Mouse (Mus musculus): Measurements from ENCODE around the gene Olfr1467. TPM values are rescaled to one million over a fixed set of nuclear protein-coding genes. Genes with fewer than 3 reads are reported as not detected.

Olfr1467 gene
- not detected for total RNA-seq (2021)
- polyA plus RNA-seq (2012; rRNA removed): not detected in 2 replicates
- long read RNA-seq: 0 reads

DNA sequence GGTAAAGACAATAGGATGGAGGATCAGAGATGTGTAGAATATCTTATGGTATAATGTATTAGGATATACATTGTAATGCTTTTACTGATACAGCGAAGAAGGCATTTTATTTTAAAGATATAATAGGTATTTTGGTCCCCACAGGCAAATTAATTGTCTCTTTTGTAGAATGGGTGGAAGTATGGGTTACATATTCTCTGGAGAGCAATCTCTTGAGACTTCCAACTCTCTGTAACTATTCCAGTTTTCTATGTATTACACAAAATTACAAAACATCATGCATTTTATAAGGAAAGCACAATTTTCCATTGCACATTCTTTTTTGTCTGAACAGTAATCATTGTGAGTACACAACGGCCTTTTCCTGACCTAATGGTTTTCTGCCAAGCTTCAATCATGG is at the start of gene Olfr1467:
Gene Olfr1467 (plus strand): TSS at position 301 of the 400 bp plus-strand sequence.
- 48% methylated on average over 2 of the region's 2 CpGs for whole genome bisulfite sequencing
- no peaks in the 10 kb centered on the region for H3K4me1 ChIP-seq (ENCODE audit: control insufficient read depth, insufficient read depth, low read length)
- H3K36me3 ChIP-seq (ENCODE audit: control insufficient read depth, insufficient read depth, low read length): no peaks in the 10 kb centered on the region
- no peaks in the 10 kb centered on the region for H3K79me2 ChIP-seq (replicated peaks; ENCODE audit: control insufficient read depth, insufficient read depth, low read length)
- H3K9ac ChIP-seq (ENCODE audit: low read depth, low read length): no peak within 1 kb of the TSS
- no peaks in the 10 kb centered on the region for H3K27me3 ChIP-seq (ENCODE audit: control insufficient read depth, insufficient read depth, low read length)
- intact Hi-C loops (cut with DNase I): no loop called here
- no peak for TF ChIP-seq EP300 (IDR thresholded peaks at IDR 0.05; ENCODE audit: insufficient read depth, low read depth, low read length)
- TF ChIP-seq POLR2A (IDR thresholded peaks at IDR 0.05; ENCODE audit: insufficient read depth, low read depth, low read length): no peak
- TF ChIP-seq CTCF (IDR thresholded peaks at IDR 0.05): no peak
- no peak within 1 kb of the TSS for H3K4me3 ChIP-seq
- H3K27ac ChIP-seq: no peak within 1 kb of the TSS
- no peak for DNase-seq

- no peak for DNase-seq
- H3K4me1 ChIP-seq (ENCODE audit: control insufficient read depth, insufficient read depth, low read length): no peaks in the 10 kb centered on the region
- intact Hi-C loops (cut with DNase I): loop anchor here (5.0 kb wide), 1 partner anchor 33 kb away; no protein-coding TSS in a partner anchor
- no peaks in the 10 kb centered on the region for H3K79me2 ChIP-seq (replicated peaks; ENCODE audit: control insufficient read depth, insufficient read depth, low read length)
- H3K9ac ChIP-seq (ENCODE audit: low read depth, low read length): no peak within 1 kb of the TSS
- TF ChIP-seq EP300 (IDR thresholded peaks at IDR 0.05; ENCODE audit: insufficient read depth, low read depth, low read length): no peak
- TF ChIP-seq CTCF (IDR thresholded peaks at IDR 0.05): no peak
- TF ChIP-seq POLR2A (IDR thresholded peaks at IDR 0.05; ENCODE audit: insufficient read depth, low read depth, low read length): no peak
- H3K4me3 ChIP-seq: no peak within 1 kb of the TSS
- no peaks in the 10 kb centered on the region for H3K27me3 ChIP-seq (ENCODE audit: control insufficient read depth, insufficient read depth, low read length)
- H3K36me3 ChIP-seq (ENCODE audit: control insufficient read depth, insufficient read depth, low read length): no peaks in the 10 kb centered on the region
- no peak within 1 kb of the TSS for H3K27ac ChIP-seq
These were observed 46.6 kb upstream of the Olfr1467 start, which contains the start of gene Olfr1465 for GRCm38 (mm10) chr19:13315441-13315840. Gene Olfr1465 (minus strand): TSS chr19:13315541.

- Histone ChIP-seq H3K9ac (ENCODE audit: low read depth, low read length) (no peak within 1 kb of the TSS), H3K27me3 (ENCODE audit: control insufficient read depth, insufficient read depth, low read length) (no peaks in the 10 kb centered on the region), H3K4me3 (no peak within 1 kb of the TSS), H3K36me3 (ENCODE audit: control insufficient read depth, insufficient read depth, low read length) (no peaks in the 10 kb centered on the region), H3K79me2 (replicated peaks; ENCODE audit: control insufficient read depth, insufficient read depth, low read length) (no peaks in the 10 kb centered on the region), H3K27ac (no peak within 1 kb of the TSS), H3K4me1 (ENCODE audit: control insufficient read depth, insufficient read depth, low read length) (no peaks in the 10 kb centered on the region)
- WGBS: 78% methylated on average over 2 of the region's 2 CpGs
- no peak for DNase-seq
- intact Hi-C loops (cut with DNase I): no loop called here
- TF ChIP-seq POLR2A (IDR thresholded peaks at IDR 0.05; ENCODE audit: insufficient read depth, low read depth, low read length) (no peak), CTCF (IDR thresholded peaks at IDR 0.05) (no peak), EP300 (IDR thresholded peaks at IDR 0.05; ENCODE audit: insufficient read depth, low read depth, low read length) (no peak)
These were observed 23.5 kb upstream of the Olfr1467 start, which contains the start of gene Olfr1466 for GRCm38 (mm10) chr19:13338562-13338961. Gene Olfr1466 (plus strand): TSS chr19:13338862.

DNA sequence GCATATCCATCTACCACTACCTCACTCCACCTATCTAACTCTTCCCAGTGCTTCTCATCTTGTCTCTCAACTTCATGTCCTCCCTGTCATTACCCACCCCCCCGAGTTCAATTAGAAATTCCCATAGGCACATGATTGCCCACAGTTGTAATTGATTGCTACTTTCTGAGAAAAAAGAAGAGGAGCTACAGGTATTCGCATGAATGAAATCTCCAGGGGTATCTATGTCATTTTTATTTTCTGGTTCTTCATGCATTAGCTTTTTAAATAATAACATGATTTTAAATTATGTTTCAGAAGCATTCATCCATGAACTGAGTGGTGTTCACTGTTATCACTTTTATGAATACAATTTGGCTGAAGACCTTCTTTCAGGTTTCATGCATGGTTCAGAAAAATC is 45.5 kb downstream of the Olfr1467 start, which contains the start of gene Olfr1469:
Gene Olfr1469 (plus strand): TSS at position 301 of the 400 bp plus-strand sequence.
- Histone ChIP-seq H3K4me1 (ENCODE audit: control insufficient read depth, insufficient read depth, low read length) (no peaks in the 10 kb centered on the region), H3K4me3 (no peak within 1 kb of the TSS), H3K27me3 (ENCODE audit: control insufficient read depth, insufficient read depth, low read length) (no peaks in the 10 kb centered on the region), H3K27ac (no peak within 1 kb of the TSS), H3K36me3 (ENCODE audit: control insufficient read depth, insufficient read depth, low read length) (no peaks in the 10 kb centered on the region), H3K9ac (ENCODE audit: low read depth, low read length) (no peak within 1 kb of the TSS), H3K79me2 (replicated peaks; ENCODE audit: control insufficient read depth, insufficient read depth, low read length) (no peaks in the 10 kb centered on the region)
- intact Hi-C loops (cut with DNase I): no loop called here
- DNase-seq: no peak
- TF ChIP-seq CTCF (IDR thresholded peaks at IDR 0.05) (no peak), POLR2A (IDR thresholded peaks at IDR 0.05; ENCODE audit: insufficient read depth, low read depth, low read length) (no peak), EP300 (IDR thresholded peaks at IDR 0.05; ENCODE audit: insufficient read depth, low read depth, low read length) (no peak)
- WGBS: 46% methylated on average over 2 of the region's 2 CpGs

Other genes with a start within 250 kb of the Olfr1467 start
- not detected for gene Olfr1459, start 212.7 kb upstream of the Olfr1467 start, total RNA-seq (2021)
- gene Olfr1459, start 212.7 kb upstream of the Olfr1467 start, polyA plus RNA-seq (2012; rRNA removed): not detected in 2 replicates
- gene Olfr1461, start 199.2 kb upstream of the Olfr1467 start, total RNA-seq (2021): not detected
- gene Olfr1461, start 199.2 kb upstream of the Olfr1467 start, polyA plus RNA-seq (2012; rRNA removed): not detected in 2 replicates
- gene Olfr1462, start 176.5 kb upstream of the Olfr1467 start, total RNA-seq (2021): not detected
- gene Olfr1462, start 176.5 kb upstream of the Olfr1467 start, polyA plus RNA-seq (2012; rRNA removed): not detected in 2 replicates
- gene Olfr1463, start 130.9 kb upstream of the Olfr1467 start, total RNA-seq (2021): not detected
- gene Olfr1463, start 130.9 kb upstream of the Olfr1467 start, polyA plus RNA-seq (2012; rRNA removed): not detected in 2 replicates
- not detected for gene Olfr1465, start 46.7 kb upstream of the Olfr1467 start, total RNA-seq (2021)
- gene Olfr1465, start 46.7 kb upstream of the Olfr1467 start, polyA plus RNA-seq (2012; rRNA removed): not detected in 2 replicates
- not detected for gene Olfr1466, start 23.4 kb upstream of the Olfr1467 start, total RNA-seq (2021)
- gene Olfr1466, start 23.4 kb upstream of the Olfr1467 start, polyA plus RNA-seq (2012; rRNA removed): not detected in 2 replicates
- gene Olfr1469, start 45.6 kb downstream of the Olfr1467 start, total RNA-seq (2021): not detected
- not detected in 2 replicates for gene Olfr1469, start 45.6 kb downstream of the Olfr1467 start, polyA plus RNA-seq (2012; rRNA removed)
- gene Olfr1471, start 81.2 kb downstream of the Olfr1467 start, total RNA-seq (2021): not detected
- not detected in 2 replicates for gene Olfr1471, start 81.2 kb downstream of the Olfr1467 start, polyA plus RNA-seq (2012; rRNA removed)
- gene Olfr1472, start 93.8 kb downstream of the Olfr1467 start, total RNA-seq (2021): not detected
- gene Olfr1472, start 93.8 kb downstream of the Olfr1467 start, polyA plus RNA-seq (2012; rRNA removed): not detected in 2 replicates
- gene Olfr1474, start 107.3 kb downstream of the Olfr1467 start, total RNA-seq (2021): not detected
- gene Olfr1474, start 107.3 kb downstream of the Olfr1467 start, polyA plus RNA-seq (2012; rRNA removed): not detected in 2 replicates
- gene Olfr1475, start 118.0 kb downstream of the Olfr1467 start, total RNA-seq (2021): not detected
- not detected in 2 replicates for gene Olfr1475, start 118.0 kb downstream of the Olfr1467 start, polyA plus RNA-seq (2012; rRNA removed)
- not detected for gene Olfr1477, start 138.3 kb downstream of the Olfr1467 start, total RNA-seq (2021)
- not detected in 2 replicates for gene Olfr1477, start 138.3 kb downstream of the Olfr1467 start, polyA plus RNA-seq (2012; rRNA removed)
- not detected for gene Olfr1480, start 165.7 kb downstream of the Olfr1467 start, total RNA-seq (2021)
- not detected in 2 replicates for gene Olfr1480, start 165.7 kb downstream of the Olfr1467 start, polyA plus RNA-seq (2012; rRNA removed)
- not detected for gene Olfr1484, start 221.3 kb downstream of the Olfr1467 start, total RNA-seq (2021)
- gene Olfr1484, start 221.3 kb downstream of the Olfr1467 start, polyA plus RNA-seq (2012; rRNA removed): not detected in 2 replicates

Measured in heart, adult 2 months (tissue).